Mouse (Mus musculus): ENCODE results near the gene Syne1. TPM values are rescaled to one million over a fixed set of nuclear protein-coding genes. Genes with fewer than 3 reads are reported as not detected.

Gene Syne1
- total RNA-seq, 2 experiments from 2014 or later, result 247 to 308 TPM

- intact Hi-C loops (cut with DNase I), result no loop called here
- no peak for DNase-seq (ENCODE audit: low spot score in 2 of 2)
Observed at GRCm38 (mm10) chr10:5250702-5251101, 300.6 kb downstream of the Syne1 start.

DNA sequence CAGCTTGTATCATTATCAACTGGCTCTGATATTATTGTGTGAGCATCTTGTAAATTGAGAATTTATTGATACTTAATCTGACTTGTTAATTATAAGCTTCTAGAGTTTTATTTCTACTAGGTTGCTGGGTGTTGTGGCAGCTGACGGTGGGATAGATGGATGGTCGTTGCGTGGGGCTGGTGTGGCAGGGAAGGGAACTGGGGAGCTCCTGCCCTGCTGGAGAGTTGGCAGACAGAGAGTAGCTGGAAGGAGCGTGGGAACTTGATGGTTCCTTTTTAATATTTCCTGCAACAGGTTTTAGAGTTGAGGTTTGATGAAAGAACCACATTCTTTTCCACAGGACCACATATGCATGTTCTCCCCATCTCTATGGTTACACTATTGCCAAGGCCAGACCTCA is 311.6 kb downstream of the Syne1 start:
- intact Hi-C loops (cut with DNase I), result no loop called here
- no peak for DNase-seq (ENCODE audit: low spot score in 2 of 2)

DNA sequence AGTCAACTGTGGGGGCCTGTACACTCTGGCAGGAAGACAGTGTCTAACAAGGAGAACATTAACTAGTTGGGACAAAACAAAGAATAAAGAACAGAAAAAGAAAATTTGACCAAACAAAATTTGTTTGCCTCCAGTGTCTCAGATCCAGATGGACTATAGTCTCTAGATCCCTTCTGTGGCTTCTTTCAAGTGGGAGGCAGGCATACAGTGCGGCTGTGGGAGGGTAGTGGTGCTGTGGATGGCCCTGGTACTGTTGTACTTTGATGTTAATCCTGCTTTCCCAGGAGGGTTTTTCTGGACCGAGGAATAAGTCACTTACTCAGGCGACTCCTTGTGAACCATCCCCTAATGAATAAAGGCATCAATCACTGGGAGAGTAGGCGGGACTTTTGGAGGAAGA is 314.4 kb downstream of the Syne1 start:
- intact Hi-C loops (cut with DNase I), result no loop called here
- DNase-seq (ENCODE audit: low spot score in 2 of 2), result no peak

- intact Hi-C loops (cut with DNase I), result no loop called here
- no peak for DNase-seq (ENCODE audit: low spot score in 2 of 2)
Observed at GRCm38 (mm10) chr10:5236171-5236570, 315.1 kb downstream of the Syne1 start.

- DNase-seq (ENCODE audit: low spot score in 2 of 2), result peak in 1 of 2 experiments; percentile 29
- intact Hi-C loops (cut with DNase I), result no loop called here
Observed at GRCm38 (mm10) chr10:5234721-5235501, 316.4 kb downstream of the Syne1 start.

DNA sequence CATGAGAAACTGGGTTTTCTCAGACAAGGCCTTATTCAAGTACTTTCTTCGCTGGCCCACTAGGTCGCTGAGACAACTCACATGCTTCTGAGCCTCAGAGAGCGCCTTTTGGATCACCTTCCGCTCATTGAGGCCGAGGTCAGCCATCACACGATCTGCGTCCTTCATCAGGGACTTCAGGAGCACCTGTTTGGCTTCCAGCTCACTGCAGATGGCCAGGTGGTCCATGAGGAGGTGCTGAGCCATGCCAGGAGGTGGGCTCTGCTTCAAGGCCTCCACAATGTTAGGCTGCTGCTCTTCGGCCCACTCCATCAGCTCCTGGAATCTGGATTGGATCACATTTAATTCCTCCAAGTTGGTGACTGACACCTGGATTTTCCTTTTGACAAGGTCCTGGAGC is 322.2 kb downstream of the Syne1 start:
- intact Hi-C loops (cut with DNase I), result no loop called here
- no peak for DNase-seq (ENCODE audit: low spot score in 2 of 2)

GRCm38 (mm10) chr10:5227395-5228076 is 323.7 kb downstream of the Syne1 start:
- intact Hi-C loops (cut with DNase I), result no loop called here
- peak in 1 of 2 experiments; percentile 51 for DNase-seq (ENCODE audit: low spot score in 2 of 2)

DNA sequence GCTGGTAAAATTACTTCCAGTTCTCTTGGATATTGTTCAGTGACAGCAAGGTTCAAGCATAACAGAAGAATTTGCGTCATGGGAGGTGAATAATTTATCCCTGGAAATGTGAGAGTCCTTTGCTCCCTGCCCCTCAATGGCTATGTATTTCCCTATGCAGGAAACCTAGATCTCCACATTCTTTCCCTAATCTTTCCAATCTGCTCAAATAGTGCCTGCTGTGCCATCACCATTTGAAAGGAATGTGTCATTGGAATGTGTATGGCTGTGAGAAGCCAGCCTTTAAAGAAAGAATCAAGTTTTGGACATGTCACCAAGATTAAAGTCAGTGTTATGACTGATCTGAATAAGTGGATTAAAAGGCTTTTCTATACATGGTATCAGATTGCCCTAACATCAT is 335.3 kb downstream of the Syne1 start:
- no peak for DNase-seq (ENCODE audit: low spot score in 2 of 2)
- intact Hi-C loops (cut with DNase I), result no loop called here

- intact Hi-C loops (cut with DNase I), result no loop called here
- DNase-seq (ENCODE audit: low spot score in 2 of 2), result no peak
Observed at GRCm38 (mm10) chr10:5207905-5208641, 343.2 kb downstream of the Syne1 start.

GRCm38 (mm10) chr10:5205977-5206376 is 345.3 kb downstream of the Syne1 start:
- DNase-seq (ENCODE audit: low spot score in 2 of 2), result no peak
- intact Hi-C loops (cut with DNase I), result no loop called here

GRCm38 (mm10) chr10:5205570-5205969 is 345.7 kb downstream of the Syne1 start:
- DNase-seq (ENCODE audit: low spot score in 2 of 2), result no peak
- intact Hi-C loops (cut with DNase I), result no loop called here

DNA sequence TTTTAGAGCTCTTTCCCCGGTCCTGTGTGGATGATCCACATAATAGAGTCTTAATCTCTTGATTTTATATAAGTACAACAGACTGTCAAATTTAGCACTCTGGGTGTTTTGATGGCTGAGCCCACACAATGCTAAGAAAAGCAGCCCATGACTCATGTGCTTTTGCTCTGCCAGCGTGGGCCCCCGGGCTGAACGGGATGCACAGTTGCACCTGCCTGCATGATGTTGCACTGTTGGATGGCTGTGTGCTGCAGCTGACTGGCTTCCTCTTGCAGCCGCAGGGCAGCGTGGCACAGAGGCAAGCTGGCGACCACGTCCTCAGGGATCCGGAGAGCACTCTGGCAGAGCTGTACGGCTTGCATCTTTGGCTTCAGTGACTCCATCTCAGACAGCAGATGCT is 347.4 kb downstream of the Syne1 start:
- intact Hi-C loops (cut with DNase I), result no loop called here
- DNase-seq (ENCODE audit: low spot score in 2 of 2), result peak; percentile 84 to 91

- DNase-seq (ENCODE audit: low spot score in 2 of 2), result no peak
- intact Hi-C loops (cut with DNase I), result no loop called here
Observed at GRCm38 (mm10) chr10:5197356-5197755, 353.9 kb downstream of the Syne1 start.

GRCm38 (mm10) chr10:5196267-5196666 is 355.0 kb downstream of the Syne1 start:
- DNase-seq (ENCODE audit: low spot score in 2 of 2), result no peak
- intact Hi-C loops (cut with DNase I), result no loop called here

DNA sequence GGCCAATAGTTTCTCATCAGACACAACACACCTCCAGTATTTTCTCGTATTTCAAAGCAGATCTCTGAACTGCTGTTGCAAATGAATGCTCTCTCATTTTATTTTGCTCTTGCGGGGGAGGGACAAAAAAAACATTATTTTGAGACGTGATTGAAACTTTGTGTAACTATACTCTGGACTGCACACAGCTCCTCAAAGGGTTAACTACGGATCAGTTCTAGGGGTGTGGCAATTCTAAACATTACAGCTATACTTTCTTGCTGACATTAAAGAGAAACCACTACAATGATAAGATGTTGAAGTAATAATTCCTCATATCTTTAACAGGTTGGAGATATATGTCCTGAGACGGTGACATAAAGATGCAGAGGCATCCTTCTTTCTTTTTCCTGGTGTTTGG is 356.0 kb downstream of the Syne1 start:
- intact Hi-C loops (cut with DNase I), result no loop called here
- DNase-seq (ENCODE audit: low spot score in 2 of 2), result no peak

- peak; percentile 68 to 69 for DNase-seq (ENCODE audit: low spot score in 2 of 2)
- intact Hi-C loops (cut with DNase I), result no loop called here
Observed at GRCm38 (mm10) chr10:5194671-5195234, 356.5 kb downstream of the Syne1 start.

- DNase-seq (ENCODE audit: low spot score in 2 of 2), result no peak
- intact Hi-C loops (cut with DNase I), result no loop called here
Observed at GRCm38 (mm10) chr10:5194081-5194670, 357.1 kb downstream of the Syne1 start.

- DNase-seq (ENCODE audit: low spot score in 2 of 2), result no peak
- intact Hi-C loops (cut with DNase I), result no loop called here
Observed at GRCm38 (mm10) chr10:5192861-5193490, 358.3 kb downstream of the Syne1 start.

DNA sequence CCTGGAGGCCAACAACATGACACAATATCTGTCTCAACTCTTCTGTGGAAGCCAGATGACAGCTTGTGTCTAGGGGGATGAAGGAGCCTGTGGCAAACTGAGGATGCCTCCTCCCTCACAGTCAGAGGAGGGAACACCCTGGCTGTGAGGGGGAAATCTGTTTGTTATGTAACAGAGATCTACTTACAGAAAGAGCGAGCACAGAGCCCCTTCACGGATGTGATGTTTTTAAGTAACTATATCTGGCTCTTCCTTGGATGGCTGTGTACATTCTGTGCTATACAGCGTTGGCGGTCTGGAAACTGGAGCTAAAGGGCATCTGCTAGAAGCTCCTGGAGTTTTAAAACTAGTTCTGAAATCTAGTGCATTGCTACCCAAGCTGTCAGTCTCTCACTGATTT is 360.5 kb downstream of the Syne1 start:
- DNase-seq (ENCODE audit: low spot score in 2 of 2), result peak; percentile 76 to 87
- intact Hi-C loops (cut with DNase I), result no loop called here

Data from left cerebral cortex, postnatal 14 days (tissue).